Mouse (Mus musculus) spleen, adult 2 months (tissue): Measurements from ENCODE around the gene Olfr1425.

Experiments used
- CTCF ChIP-seq: fragments of 200-500 bp; IDR thresholded peaks from 2 replicates; pipeline ENCODE4 v1.5.1; 2011; ENCODE audit warnings: mild to moderate bottlenecking, inconsistent platforms; ENCODE audit not compliant: insufficient read depth, insufficient read length, insufficient replicate concordance; ENCODE audit errors: extremely low read depth
- POLR2A ChIP-seq: fragments of 200-500 bp; IDR thresholded peaks from 2 replicates; pipeline ENCODE4 v1.6.1; 2011; ENCODE audit warnings: low read depth, low read length, inconsistent platforms

DNA sequence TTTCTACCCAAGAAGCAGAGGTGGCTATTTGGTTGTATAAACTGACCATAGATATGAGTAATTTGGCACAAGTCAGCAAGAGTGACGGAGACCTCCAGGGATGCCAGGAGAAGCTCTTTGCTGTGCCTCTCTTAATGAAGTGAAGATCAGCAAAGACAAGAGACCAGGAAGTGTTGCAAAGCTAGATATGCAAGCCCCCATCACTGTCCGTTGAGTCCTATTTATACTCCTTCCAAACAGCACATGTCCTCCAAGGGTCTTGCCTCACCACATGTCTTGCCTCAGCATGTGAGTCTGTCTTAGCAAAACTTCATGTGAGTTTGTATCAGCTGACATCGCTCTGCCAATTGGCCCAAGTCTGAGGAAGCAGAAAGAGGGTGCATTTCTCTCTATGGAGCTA lies 52.2 kb downstream of the Olfr1425 start:
- no peak for TF ChIP-seq CTCF
- no peak for TF ChIP-seq POLR2A
